Mouse (Mus musculus) frontal cortex, postnatal 36 days (tissue): ENCODE results near the gene Sptb.

Experiments
- DNase-seq, 2 experiments: peaks; one replicate each; pipeline ENCODE4 v3.0.0; 2022; ENCODE audit warnings: low spot score in 2 of 2

Gene Sptb

GRCm38 (mm10) chr12:76576061-76576460, 134.3 kb downstream of the Sptb start:
- DNase-seq: no peak

- no peak for DNase-seq
These were observed 135.5 kb downstream of the Sptb start for GRCm38 (mm10) chr12:76574815-76575214.

- no peak for DNase-seq
These were observed 137.0 kb downstream of the Sptb start for GRCm38 (mm10) chr12:76573381-76573780.

- no peak for DNase-seq
These were observed 137.8 kb downstream of the Sptb start for GRCm38 (mm10) chr12:76572261-76573251.

GRCm38 (mm10) chr12:76571266-76571665, 139.1 kb downstream of the Sptb start:
- DNase-seq: no peak

- DNase-seq: no peak
These were observed 140.0 kb downstream of the Sptb start for GRCm38 (mm10) chr12:76570221-76570940.

GRCm38 (mm10) chr12:76566284-76566683, 144.1 kb downstream of the Sptb start:
- no peak for DNase-seq

- no peak for DNase-seq
These were observed 148.2 kb downstream of the Sptb start for GRCm38 (mm10) chr12:76562196-76562595.

GRCm38 (mm10) chr12:76558206-76558605, 152.1 kb downstream of the Sptb start:
- no peak for DNase-seq

- DNase-seq: no peak
These were observed 153.5 kb downstream of the Sptb start for GRCm38 (mm10) chr12:76556745-76557389.

GRCm38 (mm10) chr12:76556187-76556586, 154.2 kb downstream of the Sptb start:
- no peak for DNase-seq

- DNase-seq: no peak
These were observed 155.4 kb downstream of the Sptb start for GRCm38 (mm10) chr12:76554871-76555386.

- DNase-seq: no peak
These were observed 156.0 kb downstream of the Sptb start for GRCm38 (mm10) chr12:76554392-76554791.

- DNase-seq: no peak
These were observed 156.4 kb downstream of the Sptb start for GRCm38 (mm10) chr12:76553917-76554316.

- DNase-seq: no peak
These were observed 157.4 kb downstream of the Sptb start for GRCm38 (mm10) chr12:76552958-76553357.

- no peak for DNase-seq
These were observed 158.0 kb downstream of the Sptb start for GRCm38 (mm10) chr12:76552321-76552720.

GRCm38 (mm10) chr12:76549203-76549602, 161.1 kb downstream of the Sptb start:
- DNase-seq: no peak

GRCm38 (mm10) chr12:76548082-76548423, 162.3 kb downstream of the Sptb start:
- DNase-seq: no peak

- DNase-seq: no peak
These were observed 162.8 kb downstream of the Sptb start for GRCm38 (mm10) chr12:76547409-76548081.

GRCm38 (mm10) chr12:76546383-76547276, 163.7 kb downstream of the Sptb start:
- DNase-seq: peak in 1 of 2 experiments; percentile 31
